Mouse (Mus musculus): ENCODE measurements around the gene Kti12. TPM values are rescaled to one million over a fixed set of nuclear protein-coding genes. Genes with fewer than 3 reads are reported as not detected.

The Kti12 gene
- polyA plus RNA-seq, 1 experiment from 2014 or later: 54.8 TPM

DNA sequence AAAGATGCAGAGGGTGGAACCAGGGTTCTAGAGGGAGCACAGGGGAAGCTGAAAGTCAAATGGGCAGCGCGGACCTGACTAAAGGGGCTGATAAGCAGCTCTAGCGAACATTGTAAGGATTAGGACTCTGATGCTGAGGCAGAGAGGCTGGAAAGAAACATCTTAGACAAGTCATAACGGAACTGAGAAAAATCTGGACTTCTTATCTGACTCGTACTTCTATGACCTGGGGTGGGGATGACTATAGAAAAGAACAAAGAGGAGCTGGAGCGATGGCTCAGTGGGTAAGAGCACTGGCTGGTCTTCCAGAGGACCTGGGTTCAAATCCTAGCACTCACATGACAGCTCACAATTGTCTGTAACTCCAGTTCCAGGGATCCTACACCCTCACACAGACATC is 30.3 kb downstream of the Kti12 start:
- H3K9ac ChIP-seq: no peak overlapping the region
- 80% methylated on average over 6 of the region's 6 CpGs for WGBS

GRCm38 (mm10) chr4:108878963-108879822 is 31.6 kb downstream of the Kti12 start, which contains the start of gene Rab3b:
Gene Rab3b, plus strand, starts transcription at chr4:108879063.
- Histone ChIP-seq H3K4me2 (peak within 1 kb of the TSS; percentile 100), H3K27ac (no peak within 1 kb of the TSS), H3K4me3 (replicated peaks) (peak within 1 kb of the TSS; percentile 62), H3K4me1 (peaks cover 6% of the 10 kb centered on the region; the same call in 1 of the 2 replicates), H3K9me3 (no peaks in the 10 kb centered on the region), H3K9ac (peak within 1 kb of the TSS; percentile 29; the same call in 1 of the 2 replicates), H3K27me3 (replicated peaks) (0 out of 2 replicates have a peak, but pooled peaks cover 3% of the 10 kb centered on the region), H3K36me3 (no peaks in the 10 kb centered on the region)
- under 1% methylated on average over 46 of the region's 46 CpGs for WGBS
- ATAC-seq (ENCODE audit: insufficient read depth, low FRiP score, low read depth): peak; percentile 93

More for the DNA sequence above, 30.3 kb downstream of the Kti12 start:
- H3K4me1 ChIP-seq: peaks cover 6% of the 10 kb centered on the region; the same call in 1 of the 2 replicates
- no peak overlapping the region for H3K4me3 ChIP-seq (replicated peaks)
- H3K36me3 ChIP-seq: no peaks in the 10 kb centered on the region
- no peak overlapping the region for H3K27ac ChIP-seq
- H3K4me2 ChIP-seq: no peak overlapping the region
- no peak for ATAC-seq (ENCODE audit: insufficient read depth, low FRiP score, low read depth)
- H3K9me3 ChIP-seq: no peaks in the 10 kb centered on the region
- 0 out of 2 replicates have a peak, but pooled peaks cover 3% of the 10 kb centered on the region for H3K27me3 ChIP-seq (replicated peaks)

DNA sequence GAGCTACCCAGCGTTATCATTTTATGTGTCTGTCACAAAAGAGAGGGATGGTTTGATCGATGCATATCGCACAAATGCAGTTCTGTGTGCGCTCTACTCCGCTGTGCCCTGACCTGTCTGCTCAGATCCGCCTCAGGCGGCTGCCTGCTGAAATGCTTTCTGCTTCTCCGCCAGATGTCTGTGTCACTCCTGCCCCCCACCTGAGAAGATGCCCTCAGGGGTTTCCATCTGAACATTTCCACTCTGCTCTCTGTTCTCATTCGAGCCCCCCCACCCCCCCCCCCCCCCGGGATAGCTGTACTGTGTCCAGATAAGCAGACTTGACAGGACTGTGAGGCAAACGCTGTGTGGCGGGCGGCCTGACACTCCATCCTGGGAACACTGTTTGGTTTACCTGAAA is 36.2 kb downstream of the Kti12 start:
- ATAC-seq (ENCODE audit: insufficient read depth, low FRiP score, low read depth): no peak
- WGBS: 57% methylated on average over 13 of the region's 13 CpGs
- Histone ChIP-seq H3K9me3 (no peaks in the 10 kb centered on the region), H3K4me1 (peaks cover 6% of the 10 kb centered on the region; the same call in 1 of the 2 replicates), H3K4me3 (replicated peaks) (no peak overlapping the region), H3K27me3 (replicated peaks) (no peaks in the 10 kb centered on the region), H3K36me3 (no peaks in the 10 kb centered on the region), H3K9ac (no peak overlapping the region), H3K4me2 (no peak overlapping the region), H3K27ac (no peak overlapping the region)

DNA sequence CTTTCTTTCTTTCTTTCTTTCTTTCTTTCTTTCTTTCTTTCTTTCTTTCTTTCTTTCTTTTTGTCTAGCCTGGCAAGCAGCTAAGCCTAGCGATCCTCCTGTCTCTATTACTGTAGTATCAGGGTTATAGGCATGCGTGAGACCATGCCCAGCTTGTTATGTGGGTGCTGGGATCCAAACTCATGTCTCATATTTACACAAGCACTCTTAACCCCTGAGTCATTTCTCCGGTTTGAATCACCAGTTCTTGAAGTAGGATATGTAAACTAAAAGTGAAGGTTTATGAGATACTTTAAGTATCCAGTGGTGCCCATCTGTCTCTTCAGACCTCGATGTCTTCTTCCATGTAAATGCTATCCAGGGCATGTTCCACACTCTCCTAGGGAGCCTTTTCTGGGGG is 39.9 kb downstream of the Kti12 start:
- 68% methylated on average over 4 of the region's 4 CpGs for WGBS
- Histone ChIP-seq H3K27me3 (replicated peaks) (no peaks in the 10 kb centered on the region), H3K27ac (no peak overlapping the region), H3K36me3 (no peaks in the 10 kb centered on the region), H3K9me3 (no peaks in the 10 kb centered on the region), H3K4me1 (no peaks in the 10 kb centered on the region), H3K4me3 (replicated peaks) (no peak overlapping the region), H3K4me2 (no peak overlapping the region), H3K9ac (no peak overlapping the region)
- no peak for ATAC-seq (ENCODE audit: insufficient read depth, low FRiP score, low read depth)

DNA sequence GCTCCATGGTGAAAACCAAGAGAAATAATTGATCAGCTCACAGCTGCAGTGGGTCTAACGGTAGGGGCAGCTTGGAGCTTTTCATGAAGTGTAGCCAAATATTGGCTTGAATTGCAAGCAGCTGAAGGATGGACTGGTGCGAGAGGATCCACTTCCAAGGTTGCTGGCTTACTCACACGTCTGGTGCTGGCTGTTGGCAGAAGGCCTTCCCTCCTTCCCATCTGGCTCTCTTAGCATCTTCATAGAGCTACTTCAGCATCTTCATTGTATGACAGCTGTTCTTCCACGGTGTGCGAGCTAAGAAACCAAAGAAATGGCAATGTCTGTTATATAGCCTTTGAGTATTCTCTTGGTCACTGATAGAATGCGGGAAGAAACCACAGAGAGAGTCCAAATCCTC is 43.3 kb downstream of the Kti12 start:
- H3K27ac ChIP-seq: no peak overlapping the region
- H3K9ac ChIP-seq: no peak overlapping the region
- no peak for ATAC-seq (ENCODE audit: insufficient read depth, low FRiP score, low read depth)
- no peak overlapping the region for H3K4me2 ChIP-seq
- H3K4me1 ChIP-seq: no peaks in the 10 kb centered on the region
- 85% methylated on average over 6 of the region's 6 CpGs for WGBS
- no peak overlapping the region for H3K4me3 ChIP-seq (replicated peaks)
- H3K9me3 ChIP-seq: no peaks in the 10 kb centered on the region
- no peaks in the 10 kb centered on the region for H3K27me3 ChIP-seq (replicated peaks)
- H3K36me3 ChIP-seq: no peaks in the 10 kb centered on the region

Other genes starting within 250 kb of the Kti12 start
- gene Cc2d1b, start 227.8 kb upstream of the Kti12 start, polyA plus RNA-seq (2015; fragmentation: Nextera tagmentation; extraction: Ambion mirVana): 26.6 and 32.5 TPM in 2 replicates
- gene 3110021N24Rik, start 128.1 kb upstream of the Kti12 start, polyA plus RNA-seq (2015; fragmentation: Nextera tagmentation; extraction: Ambion mirVana): 1.5 and 2.0 TPM in 2 replicates
- 4.2 and 4.6 TPM in 2 replicates for gene Zfyve9, start 67.0 kb upstream of the Kti12 start, polyA plus RNA-seq (2015; fragmentation: Nextera tagmentation; extraction: Ambion mirVana)
- gene Btf3l4, start 14.2 kb upstream of the Kti12 start, polyA plus RNA-seq (2015; fragmentation: Nextera tagmentation; extraction: Ambion mirVana): 122 and 145 TPM in 2 replicates
- 97.2 and 108 TPM in 2 replicates for gene Txndc12, start 13.2 kb upstream of the Kti12 start, polyA plus RNA-seq (2015; fragmentation: Nextera tagmentation; extraction: Ambion mirVana)
- 0.98 and 2.5 TPM in 2 replicates for gene A730015C16Rik, start 834 bp downstream of the Kti12 start, polyA plus RNA-seq (2015; fragmentation: Nextera tagmentation; extraction: Ambion mirVana)
- 10.8 and 11.9 TPM in 2 replicates for gene Rab3b, start 31.3 kb downstream of the Kti12 start, polyA plus RNA-seq (2015; fragmentation: Nextera tagmentation; extraction: Ambion mirVana)
- 59.9 and 65.6 TPM in 2 replicates for gene Nrd1, start 152.9 kb downstream of the Kti12 start, polyA plus RNA-seq (2015; fragmentation: Nextera tagmentation; extraction: Ambion mirVana)

Data from stomach, embryonic 15.5 days (tissue).